Comparison of ENCODE assay signal across 8 mouse cellular contexts in the genomic region with DNA sequence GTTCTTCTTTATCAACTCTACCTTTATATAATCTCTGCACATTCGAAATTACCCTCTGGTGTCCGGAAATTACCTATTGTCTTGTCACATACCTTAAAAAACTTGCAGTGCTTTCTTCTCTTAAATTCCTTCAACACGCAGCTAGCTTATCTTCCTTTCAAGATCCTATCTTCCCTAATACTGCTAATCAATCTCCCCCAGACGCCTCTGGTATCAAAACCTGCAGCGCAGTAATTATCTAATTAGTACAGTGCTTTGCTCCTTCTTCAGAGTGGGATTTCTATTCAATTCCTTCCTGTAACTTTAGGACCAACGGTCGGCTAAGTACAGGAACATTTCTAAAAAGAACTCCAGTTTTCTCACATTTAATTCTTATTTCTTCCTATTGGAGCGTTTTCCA. TPM values are rescaled to one million over a fixed set of nuclear protein-coding genes. Genes with fewer than 3 reads are reported as not detected.
DNase-seq lines count a peak whose midpoint lies in the region; ATAC-seq and TF ChIP-seq lines count a peak whose summit lies in the region.

No protein-coding gene starts in this region.

- ATAC-seq in lung, embryonic 16.5 days (ENCODE audit: low read depth) = no peak
- no peak for ATAC-seq in limb, embryonic 12.5 days (ENCODE audit: insufficient number of reproducible peaks, insufficient read depth, low FRiP score, low TSS enrichment, low read depth)

- 1% methylated on average over 8 of the region's 8 CpGs for WGBS in lung, embryonic 16.5 days
- WGBS in limb, embryonic 12.5 days = 11% methylated on average over 8 of the region's 8 CpGs
- WGBS in olfactory bulb, adult 2 months = 2% methylated on average over 8 of the region's 8 CpGs

- H3K27ac ChIP-seq in lung, embryonic 16.5 days (ENCODE audit: low read length) = peak overlapping the region; percentile 98
- peak overlapping the region; percentile 82 for H3K27ac ChIP-seq in embryonic fibroblast, embryonic 13.5 days (ENCODE audit: insufficient read depth, low read length)
- H3K27ac ChIP-seq in limb, embryonic 12.5 days = peak overlapping the region; percentile 98
- H3K27ac ChIP-seq in olfactory bulb, adult 2 months (ENCODE audit: insufficient read depth, low read depth, low read length) = no peak overlapping the region

- H3K27me3 ChIP-seq in lung, embryonic 16.5 days (ENCODE audit: control insufficient read depth, insufficient read depth, low read depth, low read length) = no peaks in the 10 kb centered on the region
- H3K27me3 ChIP-seq in limb, embryonic 12.5 days = no peaks in the 10 kb centered on the region

- DNase-seq in lung, postnatal 4 days = no peak
- DNase-seq in right cerebral cortex, postnatal 4 days = no peak
- DNase-seq in ovary, postnatal 36 days (ENCODE audit: low spot score) = no peak
- DNase-seq in gastrocnemius, postnatal 10 days = no peak

- peak overlapping the region; percentile 96 for H3K9ac ChIP-seq in lung, embryonic 16.5 days (ENCODE audit: low read length)
- H3K9ac ChIP-seq in limb, embryonic 12.5 days (replicated peaks) = peak overlapping the region; percentile 90

- TF ChIP-seq POLR2A in embryonic fibroblast, embryonic 13.5 days (IDR thresholded peaks at IDR 0.05; ENCODE audit: low read depth, low read length) = no peak
- TF ChIP-seq POLR2A in olfactory bulb, adult 2 months (IDR thresholded peaks at IDR 0.05; ENCODE audit: insufficient read depth, low read depth, low read length) = no peak

- H3K4me3 ChIP-seq in lung, embryonic 16.5 days (ENCODE audit: low read length) = peak overlapping the region; percentile 85
- peak overlapping the region; percentile 89 for H3K4me3 ChIP-seq in embryonic fibroblast, embryonic 13.5 days (ENCODE audit: insufficient read depth, low read length)
- H3K4me3 ChIP-seq in limb, embryonic 12.5 days (replicated peaks) = peak overlapping the region; percentile 85
- H3K4me3 ChIP-seq in olfactory bulb, adult 2 months (ENCODE audit: insufficient read depth, low read depth, low read length) = peak overlapping the region; percentile 72; the same call in 1 of the 2 replicates

- H3K36me3 ChIP-seq in lung, embryonic 16.5 days (ENCODE audit: control insufficient read depth, insufficient read depth, low read length) = peaks cover 6% of the 10 kb centered on the region
- H3K36me3 ChIP-seq in limb, embryonic 12.5 days = peaks cover 25% of the 10 kb centered on the region

- TF ChIP-seq CTCF in embryonic fibroblast, embryonic 13.5 days (IDR thresholded peaks at IDR 0.05; ENCODE audit: borderline replicate concordance, insufficient read depth, low read length) = no peak
- TF ChIP-seq CTCF in olfactory bulb, adult 2 months (IDR thresholded peaks at IDR 0.05; ENCODE audit: insufficient read depth, low read depth, low read length) = no peak

- peaks cover 16% of the 10 kb centered on the region for H3K4me1 ChIP-seq in lung, embryonic 16.5 days (replicated peaks; ENCODE audit: control insufficient read depth, insufficient read depth, low read length)
- peaks cover 4% of the 10 kb centered on the region for H3K4me1 ChIP-seq in embryonic fibroblast, embryonic 13.5 days (ENCODE audit: control insufficient read depth, insufficient read depth, low read length)
- H3K4me1 ChIP-seq in limb, embryonic 12.5 days (replicated peaks) = peaks cover 25% of the 10 kb centered on the region
- H3K4me1 ChIP-seq in olfactory bulb, adult 2 months (ENCODE audit: control insufficient read depth, insufficient read depth, low read length) = 0 out of 2 replicates have a peak, but pooled peaks cover 6% of the 10 kb centered on the region

- no peaks in the 10 kb centered on the region for H3K9me3 ChIP-seq in lung, embryonic 16.5 days (ENCODE audit: control insufficient read depth, low read length)
- H3K9me3 ChIP-seq in limb, embryonic 12.5 days = no peaks in the 10 kb centered on the region

- peak overlapping the region; percentile 78 for H3K4me2 ChIP-seq in lung, embryonic 16.5 days (ENCODE audit: low read depth, low read length)
- H3K4me2 ChIP-seq in limb, embryonic 12.5 days = peak overlapping the region; percentile 66

RNA-seq across cellular contexts. Expression of a gene that starts 1.0 kb away (rescaled TPM):
- polyA plus RNA-seq in lung, embryonic 16.5 days (2015; fragmentation: Nextera tagmentation; extraction: Ambion mirVana) = 50.4 and 52.7 TPM in 2 replicates
- polyA plus RNA-seq in embryonic fibroblast, embryonic 13.5 days (2011; ENCODE audit: insufficient read length, low read depth, missing spikeins) = 29.4 and 42.4 TPM in 2 replicates
- polyA plus RNA-seq in limb, embryonic 12.5 days (2016; fragmentation: Nextera tagmentation; extraction: Ambion mirVana) = 77.0 and 78.1 TPM in 2 replicates
- polyA plus RNA-seq in olfactory bulb, adult 2 months (2012; ENCODE audit: insufficient read depth, insufficient read length, low replicate concordance, missing spikeins) = not detected in 2 replicates
- 10 to 100 TPM in 1 of 2 experiments, 1 to 10 TPM in 1; 8.9 to 12.1 TPM for total RNA-seq in gastrocnemius, postnatal 10 days (2021)

RNA-seq across cellular contexts. Expression of a gene that starts 1.6 kb away (rescaled TPM):
- 21.2 and 21.5 TPM in 2 replicates for polyA plus RNA-seq in lung, embryonic 16.5 days (2015; fragmentation: Nextera tagmentation; extraction: Ambion mirVana)
- 22.5 and 30.3 TPM in 2 replicates for polyA plus RNA-seq in embryonic fibroblast, embryonic 13.5 days (2011; ENCODE audit: insufficient read length, low read depth, missing spikeins)
- 30.0 and 30.6 TPM in 2 replicates for polyA plus RNA-seq in limb, embryonic 12.5 days (2016; fragmentation: Nextera tagmentation; extraction: Ambion mirVana)
- polyA plus RNA-seq in olfactory bulb, adult 2 months (2012; ENCODE audit: insufficient read depth, insufficient read length, low replicate concordance, missing spikeins) = not detected in 2 replicates
- total RNA-seq in gastrocnemius, postnatal 10 days (2021) = 10 to 100 TPM; 12.3 to 16.2 TPM
